Mouse (Mus musculus): Measurements from ENCODE around the gene Slc25a13.
"Not testable (repeated sequence)": the region's sequence is repeated elsewhere in the genome, so short reads cannot be mapped to it uniquely, and the experiment has no call there.

The Slc25a13 gene

DNA sequence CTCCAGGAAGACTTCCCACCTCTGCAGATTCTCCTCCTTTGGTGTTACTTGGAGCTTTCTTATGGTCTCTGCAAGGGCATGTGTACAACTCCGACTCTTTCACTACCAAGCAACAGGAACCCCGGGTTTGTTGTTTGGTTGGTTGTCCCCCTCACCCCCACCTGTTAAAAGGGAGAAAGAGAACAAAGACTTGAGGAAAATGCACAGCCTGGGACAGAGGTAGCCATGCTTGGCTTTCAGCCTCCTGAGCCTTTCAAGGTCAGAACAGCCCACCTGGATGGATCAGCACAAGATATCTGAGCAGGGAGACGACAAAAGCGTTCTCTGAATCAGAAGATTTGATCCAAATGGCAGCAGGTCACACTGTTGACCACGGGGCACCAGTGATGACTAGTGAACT, 15.0 kb downstream of the Slc25a13 start:
- DNase-seq, result no peak

DNA sequence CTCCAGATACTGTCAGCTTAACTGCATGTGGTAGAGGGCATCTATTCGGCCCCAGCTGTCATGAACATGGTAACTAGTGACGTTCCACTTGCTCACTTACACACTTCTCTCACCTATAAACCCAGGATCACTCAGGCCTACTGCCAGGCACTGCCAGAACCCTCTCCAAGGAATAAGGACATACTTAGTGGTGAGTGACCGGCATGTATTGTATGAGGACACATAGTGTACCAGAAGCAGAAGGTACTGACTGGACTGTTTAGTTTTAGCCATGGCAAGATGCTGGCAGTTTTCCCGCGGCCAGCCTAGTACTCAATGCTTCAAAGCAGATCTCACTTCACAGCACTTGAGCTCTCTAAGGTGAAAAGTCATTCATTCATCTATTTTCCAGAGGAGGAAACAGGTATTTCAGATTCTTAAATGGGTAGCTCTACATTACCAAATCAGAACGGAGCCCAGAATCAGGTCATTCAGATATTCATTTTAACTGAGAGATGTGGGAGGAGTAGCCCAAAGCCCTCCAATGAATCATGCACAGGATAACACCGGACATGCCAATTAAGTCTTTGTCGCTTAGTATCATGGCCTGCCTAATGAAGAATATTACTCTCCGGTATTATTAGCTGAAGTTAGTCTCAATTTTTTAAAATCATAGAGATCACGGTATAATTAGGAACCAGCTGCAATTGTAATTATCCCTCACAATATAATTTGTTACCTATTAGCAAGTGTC, 17.7 kb downstream of the Slc25a13 start:
- no peak for DNase-seq

DNA sequence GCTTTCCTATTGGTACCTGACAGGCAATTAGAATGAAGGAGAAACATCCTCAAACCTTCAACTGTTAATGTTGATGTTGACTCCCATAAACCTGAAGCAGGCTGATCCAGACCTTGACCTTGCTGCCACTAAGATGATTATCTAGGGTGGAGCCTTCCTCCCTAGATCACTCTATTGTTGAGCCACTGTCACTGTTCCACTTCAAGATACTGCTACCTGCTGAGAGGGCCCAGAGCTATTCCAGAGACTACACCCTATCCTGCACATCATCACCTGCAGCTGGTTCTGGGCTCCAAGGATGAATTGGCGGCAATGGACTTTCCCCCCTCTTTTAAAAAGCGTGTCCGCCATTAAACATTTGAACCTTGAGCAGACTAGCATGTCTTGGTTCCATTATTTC, 18.9 kb downstream of the Slc25a13 start:
- DNase-seq, result not testable (repeated sequence)

DNA sequence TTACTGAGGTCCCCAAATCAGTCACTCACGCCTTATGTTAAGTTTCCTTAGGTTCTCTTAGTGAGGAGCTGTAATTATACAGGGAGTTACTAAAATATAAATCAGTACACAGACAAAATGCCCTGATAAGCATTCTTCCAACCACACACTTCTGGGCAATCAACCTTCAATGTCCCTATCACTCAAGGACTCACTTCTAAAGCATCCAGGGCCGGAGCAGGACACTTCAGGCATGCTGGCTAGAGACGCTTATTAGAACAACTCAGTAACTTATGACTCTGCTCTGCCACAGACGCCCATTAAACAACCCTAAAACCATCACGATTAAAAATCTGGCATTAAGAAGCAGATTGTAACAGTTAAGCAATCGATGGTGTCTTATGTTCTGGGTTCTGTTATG, 19.6 kb downstream of the Slc25a13 start:
- no peak for DNase-seq

DNA sequence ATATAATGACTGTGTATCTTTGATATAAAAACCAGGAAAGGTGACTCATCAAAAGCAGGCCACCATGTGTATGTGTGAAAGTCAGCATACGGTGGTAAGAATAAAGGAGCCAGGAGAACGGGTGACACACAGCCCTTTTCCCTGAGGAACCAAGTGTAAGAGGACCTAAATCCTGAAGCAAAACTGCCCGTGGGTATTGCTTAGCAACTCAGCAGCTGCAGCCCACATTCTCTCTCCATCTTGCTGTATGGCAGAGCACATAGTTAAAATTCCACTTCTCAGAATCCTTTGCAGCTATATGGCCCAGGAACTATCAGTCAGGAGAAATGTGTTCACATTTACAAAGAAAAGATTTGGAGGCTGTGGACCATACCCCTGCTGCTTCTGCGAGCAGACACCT, 20.4 kb downstream of the Slc25a13 start:
- no peak for DNase-seq

DNA sequence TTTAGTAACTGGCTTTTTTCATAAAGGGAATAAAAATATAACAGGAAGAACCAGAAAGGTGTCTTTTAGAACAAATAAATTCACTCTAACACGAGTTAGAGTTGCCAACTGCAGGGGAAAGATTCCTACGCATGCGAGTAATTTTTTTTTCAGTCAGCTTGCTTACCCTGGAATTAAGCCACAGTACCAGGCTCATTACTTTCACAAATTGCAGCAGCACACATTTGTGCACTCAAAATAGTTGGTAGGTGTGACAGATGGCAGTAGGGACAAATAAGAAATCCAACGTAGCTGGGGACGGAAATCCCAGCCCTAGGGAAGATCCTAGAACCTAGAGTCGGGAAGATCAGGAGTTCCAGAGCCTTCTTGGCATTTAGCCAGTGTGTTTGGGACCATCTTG, 22.1 kb downstream of the Slc25a13 start:
- DNase-seq, result no peak

DNA sequence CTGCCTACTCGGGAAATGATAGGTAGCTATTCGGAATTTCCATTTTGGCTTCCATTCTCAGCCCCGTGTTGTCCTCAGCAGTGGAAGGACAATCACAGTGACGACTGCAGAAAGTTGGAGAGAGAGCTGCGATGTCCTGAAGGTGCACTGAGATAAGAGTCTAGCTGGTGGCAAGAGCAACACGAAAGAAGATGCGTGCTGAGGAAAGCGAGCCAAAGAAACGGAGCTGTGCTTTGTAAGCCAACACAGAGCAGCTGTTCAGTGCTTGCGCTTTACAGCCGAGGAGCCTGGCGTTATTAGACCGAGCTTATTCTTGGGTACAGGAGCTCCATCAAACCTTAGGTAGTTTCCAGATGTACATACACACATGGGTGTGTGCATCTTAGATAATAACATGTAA, 23.1 kb downstream of the Slc25a13 start:
- DNase-seq, result no peak

DNA sequence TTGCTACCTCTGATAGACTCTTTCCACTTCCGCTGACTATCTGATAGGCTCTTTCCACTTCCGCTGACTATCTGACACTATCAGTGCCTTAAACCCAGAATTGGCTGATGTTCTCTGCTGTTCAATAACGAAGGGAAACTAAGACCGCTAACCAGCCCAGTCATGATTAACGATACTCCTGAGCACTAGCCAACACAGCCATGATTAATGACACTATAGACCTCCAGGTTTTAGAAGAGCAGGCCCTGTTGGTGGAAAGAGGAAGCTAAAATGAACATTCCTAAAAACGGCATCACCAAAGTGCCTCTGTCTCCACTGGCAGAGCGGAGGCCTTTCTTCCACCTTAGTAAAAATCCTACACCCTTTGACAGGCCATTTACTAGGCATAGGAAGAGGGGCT, 24.6 kb downstream of the Slc25a13 start:
- DNase-seq, result no peak

DNA sequence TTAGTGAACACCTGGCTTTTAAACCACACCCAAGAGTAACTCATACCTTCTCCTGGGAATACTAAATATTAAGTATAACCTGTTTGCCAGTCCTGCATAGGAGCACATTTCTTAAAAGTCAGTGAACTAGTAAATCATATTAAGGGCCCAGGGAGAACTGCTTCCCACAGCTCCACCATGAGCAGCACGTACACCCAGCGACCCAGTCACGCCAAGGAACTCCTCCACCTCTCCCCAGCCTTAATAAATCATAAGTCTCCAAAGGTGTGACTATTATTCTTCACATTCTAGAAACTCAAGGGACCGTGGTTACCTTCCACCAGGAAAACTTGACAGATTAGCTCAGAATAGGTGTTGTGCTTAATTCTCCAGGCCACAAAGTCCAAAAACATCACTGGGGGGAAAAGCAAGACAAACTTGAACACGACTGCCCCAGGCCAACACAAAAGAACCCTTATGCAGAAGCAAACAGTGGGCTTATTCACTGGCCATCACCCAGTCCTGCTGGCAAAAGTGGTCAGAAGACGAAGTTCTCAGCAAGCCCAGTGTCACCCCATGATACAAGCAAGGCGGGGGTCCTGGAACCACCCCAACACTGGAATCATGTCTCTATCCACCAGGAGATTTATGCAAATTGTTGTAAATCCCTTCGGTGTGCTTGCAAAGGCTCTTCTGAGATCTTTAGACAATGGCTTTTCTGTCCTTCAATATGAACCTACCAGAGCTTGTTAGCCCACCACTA, 25.2 kb downstream of the Slc25a13 start:
- DNase-seq, result peak; percentile 20

DNA sequence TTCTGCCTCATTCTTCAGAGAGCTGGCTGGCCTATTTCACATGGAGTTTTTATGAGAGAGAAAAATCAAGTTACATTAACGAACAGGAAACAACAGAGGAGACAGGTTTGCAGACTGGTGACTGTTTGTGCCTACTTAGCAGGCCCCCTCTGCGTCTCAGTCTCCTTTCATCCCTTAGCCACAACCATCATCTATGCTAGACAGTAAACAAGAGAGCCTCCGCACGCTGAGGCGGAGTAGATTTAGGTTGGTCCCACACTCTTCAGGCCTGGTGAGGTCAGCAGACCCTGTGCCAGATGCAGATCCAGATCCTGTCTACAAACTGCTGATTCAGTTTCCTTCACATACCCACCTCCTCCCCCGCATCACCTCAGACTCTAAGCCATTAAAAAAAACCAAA, 28.0 kb downstream of the Slc25a13 start:
- DNase-seq, result no peak

DNA sequence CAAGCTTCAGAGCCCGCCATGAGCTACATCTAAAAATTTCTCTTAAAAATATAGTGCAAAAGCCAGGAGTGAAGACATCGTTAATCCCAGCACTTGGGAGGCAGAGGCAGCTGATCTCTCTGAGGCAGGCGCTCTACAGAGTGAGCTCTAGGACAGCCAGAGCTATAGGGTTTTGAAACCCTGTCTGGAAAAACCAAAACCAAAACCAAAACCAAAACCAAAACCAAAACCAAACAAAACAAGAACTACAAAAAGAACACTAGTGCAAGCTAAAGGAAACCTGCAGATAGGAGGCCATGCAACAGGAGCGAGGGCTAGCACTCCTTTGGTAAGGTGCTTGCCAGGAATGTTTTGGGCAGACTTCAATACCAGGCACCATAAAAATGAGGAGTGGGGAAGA, 30.5 kb downstream of the Slc25a13 start:
- DNase-seq, result no peak

DNA sequence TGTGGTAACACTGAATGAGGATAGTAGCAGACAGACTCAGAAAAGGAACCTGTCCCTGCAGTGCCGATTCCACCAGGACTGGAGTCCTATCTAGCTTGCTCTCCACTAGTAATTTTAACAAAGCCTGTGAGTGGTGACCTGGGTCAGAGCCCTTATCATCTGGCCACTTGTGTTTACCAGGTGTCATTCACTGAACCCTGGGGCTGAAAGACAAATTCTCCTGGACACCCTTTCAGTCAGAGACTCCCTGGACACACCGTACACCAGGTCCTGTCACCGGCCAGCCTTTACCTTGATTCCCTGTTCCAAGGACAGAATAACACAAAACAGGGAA, 31.3 kb downstream of the Slc25a13 start:
- no peak for DNase-seq

DNA sequence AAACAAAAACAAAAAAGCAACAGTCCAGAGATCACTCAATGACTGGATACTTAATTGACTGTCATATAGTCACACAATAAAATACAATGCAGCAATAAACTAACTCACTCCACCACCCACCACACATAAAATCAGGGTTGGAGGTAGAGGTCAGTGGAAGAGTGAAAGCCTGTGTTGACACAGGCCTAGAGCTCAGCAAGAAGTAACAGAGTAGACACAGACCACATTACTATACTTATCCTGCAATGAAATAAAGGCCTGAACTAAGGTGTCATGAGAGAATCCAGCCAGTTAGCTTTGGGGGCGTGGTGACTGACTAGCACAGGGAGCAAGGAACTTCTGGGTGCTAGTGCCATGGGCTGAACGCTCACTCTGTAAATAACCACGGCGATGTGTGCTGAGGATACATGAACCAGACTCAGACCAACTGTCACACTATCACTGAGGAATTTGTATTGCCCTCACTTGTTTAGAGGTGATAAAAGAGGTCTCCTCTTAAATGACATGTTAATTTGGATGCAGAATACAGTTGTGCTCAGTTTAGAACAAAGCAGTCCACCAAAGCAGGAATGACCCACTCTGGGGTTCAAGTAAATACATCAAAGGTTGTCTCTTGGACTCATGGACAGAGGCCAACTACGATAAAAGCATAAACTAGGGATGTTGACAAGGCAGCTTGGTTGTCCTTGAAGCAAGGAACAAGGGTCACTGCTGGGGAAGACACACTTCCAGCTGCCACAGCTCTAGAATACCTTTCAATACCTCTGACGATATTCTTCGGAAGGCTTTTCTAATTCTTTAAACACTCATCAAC, 31.8 kb downstream of the Slc25a13 start:
- DNase-seq, result no peak

DNA sequence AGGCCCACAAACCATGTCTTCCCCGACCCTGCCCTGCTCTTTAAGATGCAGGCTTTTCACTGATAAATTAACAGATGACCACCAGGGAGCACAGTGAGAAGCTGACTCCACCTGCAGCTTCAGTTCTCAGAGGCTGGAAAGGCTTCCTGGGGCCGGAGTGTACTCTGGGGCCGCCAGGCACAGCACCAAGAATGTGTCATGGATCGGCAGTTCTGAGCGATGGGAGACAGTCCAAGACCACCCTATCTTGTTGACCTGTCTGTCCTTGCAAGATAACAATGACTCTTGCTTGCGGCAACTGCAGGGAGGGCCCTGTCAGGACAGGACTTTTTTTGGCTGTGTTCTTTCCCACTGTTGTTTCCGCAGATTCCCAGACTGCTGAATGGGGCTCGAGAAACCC, 33.4 kb downstream of the Slc25a13 start:
- no peak for DNase-seq

DNA sequence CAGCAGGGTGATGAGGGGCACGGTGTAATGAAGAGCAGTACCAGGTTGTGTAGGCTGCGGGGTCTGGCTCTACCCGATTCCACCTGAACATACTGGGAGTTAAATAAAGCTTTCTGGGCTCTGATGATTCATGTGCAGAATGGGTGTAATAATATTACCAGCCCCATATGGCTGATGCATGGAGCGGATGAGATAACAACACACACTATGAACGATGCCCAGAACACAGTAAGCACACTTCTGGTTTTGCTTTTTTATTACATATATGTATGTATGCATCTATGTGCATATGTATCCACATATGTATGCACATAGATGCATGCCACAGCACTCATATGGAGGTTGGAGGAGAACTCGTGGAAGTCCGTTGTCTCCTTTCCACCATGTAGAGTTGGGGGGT, 34.8 kb downstream of the Slc25a13 start:
- DNase-seq, result no peak

DNA sequence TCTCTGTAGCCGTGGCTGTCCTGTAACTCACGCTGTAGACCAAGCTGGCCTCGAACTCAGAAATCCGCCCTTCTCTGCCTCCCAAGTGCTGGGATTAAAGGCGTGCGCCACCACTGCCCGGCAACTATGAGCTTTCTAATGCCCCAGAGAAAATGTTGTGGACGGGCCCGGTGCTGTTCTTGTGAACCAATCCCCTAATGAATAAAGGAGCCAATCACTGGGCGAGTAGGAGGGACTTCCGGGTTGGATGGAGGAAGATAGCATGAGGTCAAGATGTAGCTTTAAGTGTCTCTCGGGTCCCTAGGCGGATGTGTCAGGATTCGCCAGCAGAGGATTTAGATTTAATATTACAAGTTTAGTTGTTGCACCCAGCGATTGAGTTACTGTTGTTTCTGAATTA, 38.6 kb downstream of the Slc25a13 start:
- DNase-seq, result not testable (repeated sequence)

DNA sequence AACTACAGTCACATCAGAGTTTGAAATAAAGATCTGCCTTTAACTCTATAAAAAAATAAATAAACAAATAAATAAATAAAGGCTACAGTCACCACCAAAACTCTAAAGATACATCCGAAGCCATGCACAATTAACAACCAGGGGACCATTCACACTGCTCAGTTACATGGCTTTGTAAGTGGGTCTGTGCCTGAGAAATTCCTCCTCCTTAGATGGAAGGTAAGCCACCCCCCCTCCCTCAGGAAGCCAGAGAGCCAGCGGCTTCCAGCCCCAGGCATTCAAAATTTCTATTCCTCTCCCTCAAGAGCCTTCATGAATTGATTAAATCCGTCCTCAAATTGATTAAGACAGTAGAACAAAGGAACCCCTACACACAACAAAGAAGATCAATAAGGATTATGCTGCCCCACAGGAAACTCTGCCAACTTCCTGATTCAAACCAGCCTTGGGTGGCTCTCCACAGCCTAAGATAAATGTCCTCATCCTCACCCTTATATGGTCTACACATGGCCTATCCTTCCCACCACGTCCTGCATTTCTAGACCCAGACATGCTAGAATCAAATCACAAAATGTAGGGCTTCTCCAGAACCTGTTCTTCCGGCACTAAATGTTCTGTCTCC, 41.5 kb downstream of the Slc25a13 start:
- no peak for DNase-seq

DNA sequence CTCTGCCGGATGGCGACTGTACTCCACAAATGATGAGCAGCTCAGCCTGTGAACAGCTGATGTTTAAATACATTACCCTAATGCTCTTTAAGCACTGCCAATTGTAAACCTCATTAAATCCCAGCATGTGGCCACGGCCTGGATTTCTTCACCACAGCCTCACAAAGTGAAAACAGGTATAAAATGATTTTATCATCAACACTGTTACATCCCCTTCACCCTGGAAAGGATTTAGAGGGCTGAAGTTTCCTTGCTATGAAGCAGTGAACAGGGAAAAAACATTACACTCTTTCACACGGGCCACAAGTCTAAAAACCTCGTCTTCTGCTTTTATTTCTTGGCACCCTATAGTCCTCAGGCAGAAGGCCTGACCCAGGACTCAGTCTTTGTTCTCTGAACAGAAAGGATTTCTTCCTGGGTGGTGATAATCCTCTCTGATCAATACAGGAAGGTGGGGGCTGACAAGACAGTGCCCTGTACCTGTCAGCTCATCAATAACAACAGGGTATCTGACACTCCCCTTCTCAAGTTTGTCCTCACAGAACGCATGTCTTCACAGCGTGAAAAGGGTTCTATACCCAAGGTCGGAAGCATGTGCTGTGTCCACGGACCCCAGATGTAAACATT, 42.9 kb downstream of the Slc25a13 start:
- DNase-seq, result no peak

DNA sequence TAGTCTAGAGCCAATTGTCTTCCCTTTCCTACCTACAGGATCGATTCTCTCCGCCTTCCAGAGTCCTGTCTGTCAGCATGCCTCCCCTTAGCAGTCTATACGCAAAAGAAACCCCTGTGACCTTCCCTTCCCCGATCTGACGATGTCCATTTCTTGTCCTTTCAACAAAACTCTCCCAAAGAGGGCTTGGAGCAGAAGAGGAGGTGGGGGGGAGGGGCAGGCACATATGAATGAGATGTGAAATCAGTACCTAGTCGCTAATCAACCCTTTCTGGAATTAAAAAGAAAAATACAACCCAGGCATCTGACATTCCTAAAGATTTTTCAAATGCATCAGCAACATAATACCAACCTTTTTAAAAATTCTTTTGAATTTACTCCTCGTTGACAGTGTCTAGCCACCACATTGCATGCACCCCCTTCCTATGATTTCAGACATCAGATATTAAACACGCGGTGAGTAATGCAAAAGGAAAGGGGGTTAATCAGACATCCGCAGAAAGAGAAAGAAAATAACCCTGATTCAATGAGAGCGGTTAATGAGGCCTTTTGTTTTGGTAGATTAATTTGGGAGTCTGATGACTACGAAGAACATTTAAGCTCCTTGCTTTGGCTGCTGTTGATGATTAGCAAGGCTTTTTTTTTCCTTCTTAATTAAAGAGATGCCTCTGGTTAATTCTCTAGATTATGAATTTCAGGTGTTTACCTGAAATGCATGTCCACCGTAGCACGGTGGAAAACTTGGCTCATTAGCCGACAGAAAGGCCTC, 43.6 kb downstream of the Slc25a13 start:
- DNase-seq, result no peak

DNA sequence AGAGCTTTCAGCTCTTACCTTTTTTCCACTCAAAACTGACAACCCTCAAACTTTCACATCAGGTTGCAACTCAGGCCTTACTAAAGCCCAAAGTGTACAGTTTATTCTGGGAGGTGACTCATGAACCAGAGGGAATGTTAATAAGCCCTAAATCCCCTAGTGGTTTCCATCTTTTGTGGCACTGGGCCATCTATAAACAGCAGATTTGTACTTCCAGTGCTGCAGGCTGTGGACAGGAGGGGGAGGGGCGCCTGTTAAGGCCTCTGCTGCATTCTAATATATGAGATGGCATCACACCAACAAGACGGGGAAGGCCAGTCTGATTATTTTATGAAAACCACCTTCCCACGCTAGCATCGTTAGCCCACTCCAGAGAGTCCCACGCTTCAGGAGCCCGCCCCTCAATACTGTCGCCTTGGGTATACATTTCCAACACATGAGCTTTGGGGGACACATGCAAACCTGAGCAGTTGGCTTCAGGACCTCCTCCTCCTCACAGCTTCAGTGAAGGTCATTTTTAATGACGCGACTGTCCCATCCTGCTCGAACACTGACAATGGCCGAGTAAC, 48.3 kb downstream of the Slc25a13 start:
- no peak for DNase-seq

DNA sequence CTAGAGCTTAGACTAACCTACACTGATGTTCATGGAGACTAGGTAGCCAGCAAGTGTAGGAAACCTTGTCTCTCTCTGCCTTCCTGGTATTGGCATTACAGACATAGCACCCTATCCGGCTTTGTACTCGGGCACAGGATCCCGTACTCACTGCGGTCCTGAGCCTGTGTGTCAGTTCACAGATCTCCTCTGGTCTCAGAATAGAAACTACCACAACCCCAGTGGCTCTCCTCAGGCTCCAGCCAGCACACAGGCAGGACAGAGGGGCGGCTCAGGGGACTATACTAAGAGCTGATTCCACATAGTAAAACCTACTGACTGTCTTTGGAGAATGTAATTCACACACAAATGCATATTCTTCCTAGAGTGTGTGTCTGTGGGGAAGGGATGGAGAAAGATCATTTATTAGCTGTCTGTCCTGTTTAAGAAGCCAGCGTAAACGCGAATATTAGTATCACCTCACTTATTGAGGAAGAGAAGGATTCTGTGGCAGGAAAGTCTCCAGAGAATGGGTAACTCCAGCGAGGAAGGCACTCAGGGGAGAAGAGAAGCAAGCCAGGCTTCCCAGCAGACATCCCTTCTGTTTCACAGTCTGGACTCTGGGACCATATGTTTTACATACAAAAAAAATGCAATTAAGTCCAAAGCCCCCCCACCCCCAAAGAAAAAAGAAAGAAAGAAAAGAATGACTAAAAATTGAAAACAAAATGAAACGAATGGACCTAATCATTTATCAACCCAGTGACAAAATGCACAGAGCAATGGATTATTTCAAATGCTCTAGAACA, 49.4 kb downstream of the Slc25a13 start:
- no peak for DNase-seq
